Mouse (Mus musculus) intestine, postnatal 0 days (tissue): ENCODE data around the gene Jam3. TPM values are rescaled to one million over a fixed set of nuclear protein-coding genes. Genes with fewer than 3 reads are reported as not detected.

ENCODE experiments used
- ATAC-seq: fragments of 200-750 bp; cut with Nextera tagmentation; 2 replicates; pipeline ENCODE4 v1.8.0; 2017; ENCODE audit warnings: mild to moderate bottlenecking, moderate TSS enrichment, moderate library complexity
- H3K27ac ChIP-seq: fragments of 300-500 bp; sonication (generic); 2 replicates; pipeline ENCODE4 v1.5.1; 2014; ENCODE audit warnings: mild to moderate bottlenecking, low read depth, low read length, moderate library complexity
- H3K27me3 ChIP-seq: fragments of 300-500 bp; sonication (generic); replicated peaks from 2 replicates; pipeline ENCODE4 v1.6.1; 2014; ENCODE audit warnings: low read length, mixed read lengths; ENCODE audit not compliant: control insufficient read depth, insufficient read depth
- H3K36me3 ChIP-seq: fragments of 300-500 bp; sonication (generic); 2 replicates; pipeline ENCODE4 v1.6.1; 2014; ENCODE audit warnings: mild to moderate bottlenecking, moderate library complexity; ENCODE audit not compliant: control insufficient read depth, insufficient read depth
- H3K4me1 ChIP-seq: fragments of 300-500 bp; sonication (generic); replicated peaks from 2 replicates; pipeline ENCODE4 v1.6.1; 2014; ENCODE audit warnings: antibody characterized with exemption, low read length, mixed read lengths; ENCODE audit not compliant: control insufficient read depth, insufficient read depth
- H3K4me2 ChIP-seq: fragments of 300-500 bp; sonication (generic); replicated peaks from 2 replicates; pipeline ENCODE4 v1.6.1; 2014; ENCODE audit warnings: low read depth, mild to moderate bottlenecking, moderate library complexity
- H3K4me3 ChIP-seq: fragments of 300-500 bp; sonication (generic); 2 replicates; pipeline ENCODE4 v1.5.1; 2014; ENCODE audit warnings: low read depth, low read length
- H3K9ac ChIP-seq: fragments of 300-500 bp; sonication (generic); 2 replicates; pipeline ENCODE4 v1.6.1; 2014; ENCODE audit warnings: mild to moderate bottlenecking, low read depth, low read length
- H3K9me3 ChIP-seq: fragments of 300-500 bp; sonication (generic); 2 replicates; pipeline ENCODE4 v1.6.1; 2016; ENCODE audit warnings: mixed run types; ENCODE audit not compliant: control insufficient read depth
- CTCF ChIP-seq: sonication (generic); IDR thresholded peaks from 2 replicates; pipeline ENCODE4 v1.5.1; 2016; ENCODE audit warnings: low read depth, mild to moderate bottlenecking, control low read depth, antibody characterized with exemption, moderate library complexity
- WGBS: fragments of 180-500 bp; shearing (Covaris S2); extraction: QIAGEN DNeasy Blood & Tissue Kit; methylation state at CpG from one replicate; pipeline ENCODE4 v1.1.7; 2014; 5-methylcytosine and 5-hydroxymethylcytosine counted together
- polyA plus RNA-seq: library from polyadenylated mRNA; unstranded; fragments of >200 nt; fragmentation: Nextera tagmentation; extraction: Ambion mirVana; gene quantifications from 2 replicates; pipeline ENCODE4 v1.2.1, GENCODE M21; 2015

Jam3 gene
- polyA plus RNA-seq, result 17.8 and 20.3 TPM in 2 replicates

DNA sequence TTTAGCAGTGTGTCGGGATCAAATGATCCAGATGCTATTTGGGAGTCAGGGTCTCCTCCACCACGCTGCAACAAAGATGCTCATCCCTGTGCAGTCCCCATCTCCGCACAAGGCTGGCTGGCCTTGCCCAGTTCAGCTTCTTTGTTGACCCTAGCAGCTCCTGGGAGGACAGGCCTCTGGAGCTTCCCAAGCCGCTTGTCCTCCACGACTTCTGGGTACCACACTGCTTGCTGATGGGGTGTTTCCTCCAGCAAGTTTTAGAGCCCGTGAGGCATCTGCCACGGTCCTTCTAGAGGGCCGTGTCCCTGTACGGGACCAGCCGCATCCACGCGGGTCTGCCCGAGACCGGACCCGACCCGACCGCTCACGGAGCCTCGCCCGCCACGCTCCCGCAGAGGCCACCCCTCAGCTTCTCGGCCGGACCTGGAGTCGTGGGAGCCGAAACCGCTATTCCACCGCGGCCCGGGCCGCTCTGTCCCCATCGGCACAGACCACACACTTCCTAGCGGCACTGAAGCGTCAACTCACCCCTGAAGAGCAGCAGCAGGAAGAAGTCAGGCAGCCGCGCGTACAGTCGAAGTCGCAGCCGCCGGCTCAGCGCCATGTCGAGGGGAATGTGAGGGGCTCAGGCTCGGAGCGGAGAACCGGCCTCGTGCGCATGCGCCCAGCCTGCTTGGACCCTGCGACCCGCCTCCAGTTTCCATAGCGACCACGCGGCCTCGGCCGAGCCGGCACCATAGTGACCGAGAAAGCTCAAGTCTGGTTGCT, at the start of gene Jam3:
Gene Jam3, minus strand, starts transcription at position 659 of the 768 bp plus-strand sequence.
- Histone ChIP-seq H3K4me1 (no peaks in the 10 kb centered on the region), H3K9me3 (no peaks in the 10 kb centered on the region), H3K27me3 (0 out of 2 replicates have a peak, but pooled peaks cover 3% of the 10 kb centered on the region), H3K27ac (peak within 1 kb of the TSS; percentile 62; the same call in 1 of the 2 replicates), H3K9ac (peak within 1 kb of the TSS; percentile 51), H3K4me2 (peak within 1 kb of the TSS; percentile 65), H3K36me3 (no peaks in the 10 kb centered on the region), H3K4me3 (peak within 1 kb of the TSS; percentile 52)
- peak; percentile 69 for ATAC-seq
- under 1% methylated on average over 58 of the region's 58 CpGs for WGBS
- 0 out of 2 replicates have a peak, but pooled peaks have one; percentile 4 for TF ChIP-seq CTCF

DNA sequence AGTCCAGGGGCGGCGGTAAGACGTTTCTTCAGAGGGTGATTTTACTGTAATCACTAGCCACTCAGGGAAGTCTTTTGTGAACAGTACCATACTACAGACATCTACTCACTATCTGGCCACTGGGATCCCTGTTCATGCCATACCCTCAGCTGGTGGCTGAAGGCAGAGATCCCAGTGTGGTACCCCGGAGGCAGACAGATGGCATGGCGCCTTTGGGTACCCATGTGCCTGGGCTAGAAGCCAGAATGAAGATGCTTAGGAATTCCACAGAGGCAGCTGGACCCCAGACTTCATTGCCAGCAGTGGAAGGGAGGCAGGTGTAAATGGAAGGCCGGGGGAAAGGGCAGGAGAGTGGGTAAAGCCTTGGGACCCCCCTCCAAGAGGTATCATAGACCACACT, 49.0 kb upstream of the Jam3 start:
- Histone ChIP-seq H3K27me3 (no peaks in the 10 kb centered on the region), H3K9me3 (no peaks in the 10 kb centered on the region), H3K4me2 (no peak overlapping the region), H3K27ac (no peak overlapping the region), H3K36me3 (no peaks in the 10 kb centered on the region), H3K4me3 (no peak overlapping the region), H3K9ac (no peak overlapping the region), H3K4me1 (no peaks in the 10 kb centered on the region)
- WGBS, result 64% methylated on average over 6 of the region's 6 CpGs
- no peak for ATAC-seq
- TF ChIP-seq CTCF, result no peak

DNA sequence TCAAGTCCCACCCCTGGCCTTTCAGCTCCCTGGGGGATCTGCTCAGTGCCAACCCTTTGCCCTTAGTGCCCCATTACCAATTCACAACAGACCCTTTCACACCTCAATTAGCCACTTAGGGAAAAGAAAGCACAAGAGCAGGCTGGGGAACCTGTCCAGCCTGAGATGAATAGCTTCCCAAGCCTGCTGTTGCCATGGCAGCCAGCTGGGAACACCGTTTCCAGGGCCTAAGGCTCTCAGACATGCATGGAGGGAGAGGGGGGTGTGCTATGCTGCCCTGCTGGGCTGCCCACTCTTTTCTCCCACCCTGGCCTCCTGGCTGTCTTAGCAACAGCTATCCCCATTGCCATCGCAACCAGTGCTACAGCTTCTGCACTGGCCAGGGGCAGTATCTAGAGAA, 47.9 kb upstream of the Jam3 start:
- H3K4me2 ChIP-seq, result no peak overlapping the region
- whole genome bisulfite sequencing, result 27% methylated on average over 2 of the region's 2 CpGs
- ATAC-seq, result no peak
- H3K9ac ChIP-seq, result no peak overlapping the region
- no peaks in the 10 kb centered on the region for H3K36me3 ChIP-seq
- H3K27me3 ChIP-seq, result no peaks in the 10 kb centered on the region
- no peaks in the 10 kb centered on the region for H3K4me1 ChIP-seq
- no peak for TF ChIP-seq CTCF
- no peaks in the 10 kb centered on the region for H3K9me3 ChIP-seq
- H3K27ac ChIP-seq, result no peak overlapping the region
- H3K4me3 ChIP-seq, result no peak overlapping the region

DNA sequence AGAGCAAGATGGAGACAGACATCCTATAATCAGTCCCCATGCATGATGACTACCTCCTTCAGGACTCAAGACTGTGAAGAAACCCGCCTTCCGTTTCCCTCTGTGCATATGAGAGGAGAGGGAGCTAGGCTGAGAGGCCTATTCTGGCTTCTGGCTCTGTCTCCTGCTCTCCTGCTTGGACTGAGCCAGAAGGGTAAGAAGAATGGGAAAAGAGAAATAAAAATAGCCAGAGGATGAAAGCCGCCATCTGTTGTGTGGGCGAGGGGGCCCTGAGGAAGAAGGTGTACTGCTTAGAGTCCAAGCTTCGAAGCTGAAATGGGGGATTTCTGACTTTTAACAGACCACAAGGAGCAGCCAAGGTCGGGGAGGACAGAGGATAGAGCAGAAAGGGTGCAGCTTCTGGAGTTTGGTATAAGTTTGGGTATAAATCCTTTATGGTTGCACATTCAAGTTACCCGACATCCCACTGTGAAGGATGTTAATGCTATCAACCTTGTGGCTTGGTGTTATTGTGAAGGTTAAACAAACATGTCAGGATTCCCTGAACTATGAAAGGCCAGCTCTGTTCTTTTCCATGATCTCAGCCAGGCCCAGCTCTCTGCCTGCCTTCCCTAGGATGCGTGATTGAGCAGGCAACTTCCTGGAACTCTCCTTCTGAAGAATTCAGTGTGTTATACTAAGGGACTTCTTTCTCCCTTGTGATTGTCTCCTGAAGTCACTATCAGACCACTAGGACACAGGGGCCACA, 46.4 kb upstream of the Jam3 start:
- ATAC-seq, result no peak
- H3K27me3 ChIP-seq, result no peaks in the 10 kb centered on the region
- H3K4me2 ChIP-seq, result no peak overlapping the region
- no peaks in the 10 kb centered on the region for H3K4me1 ChIP-seq
- no peak overlapping the region for H3K4me3 ChIP-seq
- no peak overlapping the region for H3K27ac ChIP-seq
- TF ChIP-seq CTCF, result no peak
- 66% methylated on average over 8 of the region's 8 CpGs for WGBS
- no peaks in the 10 kb centered on the region for H3K36me3 ChIP-seq
- no peaks in the 10 kb centered on the region for H3K9me3 ChIP-seq
- H3K9ac ChIP-seq, result no peak overlapping the region

DNA sequence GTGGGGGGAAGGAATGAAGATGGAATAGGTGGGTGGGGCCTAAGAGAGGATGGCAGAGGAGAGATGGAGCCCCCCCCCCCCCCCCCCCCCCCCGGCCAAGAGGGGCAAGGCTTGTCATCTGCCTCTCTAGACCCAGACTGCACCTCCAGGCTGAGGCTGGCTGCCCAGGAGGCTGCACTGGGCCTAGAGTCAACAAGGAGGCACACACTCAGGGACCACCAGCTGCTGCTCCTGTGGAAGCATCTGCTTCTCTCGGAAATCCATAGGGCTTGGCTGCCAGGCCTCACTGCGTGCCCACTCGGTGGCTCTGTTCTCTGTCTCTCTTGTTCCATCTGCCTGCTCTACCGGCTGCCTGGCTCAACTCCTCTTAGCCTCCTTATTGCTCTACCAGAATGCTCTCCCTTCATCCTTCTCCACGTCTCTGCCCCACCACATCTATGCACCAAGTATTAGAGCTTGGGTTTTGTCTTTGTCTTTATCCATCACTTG, 38.4 kb upstream of the Jam3 start:
- H3K4me3 ChIP-seq, result no peak overlapping the region
- 0 out of 2 replicates have a peak, but pooled peaks cover 3% of the 10 kb centered on the region for H3K4me1 ChIP-seq
- no peaks in the 10 kb centered on the region for H3K36me3 ChIP-seq
- no peaks in the 10 kb centered on the region for H3K27me3 ChIP-seq
- 77% methylated on average over 5 of the region's 6 CpGs for WGBS
- H3K9ac ChIP-seq, result no peak overlapping the region
- no peak for ATAC-seq
- no peaks in the 10 kb centered on the region for H3K9me3 ChIP-seq
- no peak for TF ChIP-seq CTCF
- no peak overlapping the region for H3K4me2 ChIP-seq
- no peak overlapping the region for H3K27ac ChIP-seq

- H3K4me2 ChIP-seq, result no peak overlapping the region
- no peak overlapping the region for H3K27ac ChIP-seq
- H3K9me3 ChIP-seq, result no peaks in the 10 kb centered on the region
- no peak for ATAC-seq
- no peaks in the 10 kb centered on the region for H3K27me3 ChIP-seq
- H3K4me1 ChIP-seq, result 0 out of 2 replicates have a peak, but pooled peaks cover 3% of the 10 kb centered on the region
- no peak for TF ChIP-seq CTCF
- no peak overlapping the region for H3K9ac ChIP-seq
- 57% methylated on average over 10 of the region's 10 CpGs for WGBS
- H3K36me3 ChIP-seq, result no peaks in the 10 kb centered on the region
- H3K4me3 ChIP-seq, result no peak overlapping the region
Measured at GRCm38 (mm10) chr9:27192761-27193591, 37.8 kb upstream of the Jam3 start.
